Mouse (Mus musculus): ENCODE results near the gene Gpr3.

DNA sequence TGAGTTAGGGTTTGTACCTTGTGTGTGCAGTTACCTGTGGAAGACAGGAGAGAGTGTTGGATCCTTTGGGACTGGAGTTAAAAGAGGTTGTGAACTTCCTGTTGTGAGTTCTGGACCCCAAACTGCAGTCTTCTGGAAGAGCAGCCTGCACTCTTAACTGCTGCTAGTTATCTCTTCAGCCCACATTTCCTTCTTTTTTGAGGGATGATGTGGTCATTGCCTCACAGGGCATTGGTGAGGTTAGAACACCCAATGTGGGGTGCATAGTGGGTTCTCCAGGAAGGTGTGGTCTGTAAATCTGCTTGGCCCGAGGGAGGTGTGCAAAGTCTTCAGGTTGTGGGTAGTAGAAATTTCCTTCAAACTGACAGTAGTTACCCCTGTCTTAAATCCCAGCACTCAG is 32.0 kb upstream of the Gpr3 start:
- TF ChIP-seq CTCF (IDR thresholded peaks at IDR 0.05; ENCODE audit: low read depth) (no peak), EP300 (IDR thresholded peaks at IDR 0.05; ENCODE audit: low read depth) (no peak)
